Mouse (Mus musculus): ENCODE data around the gene Fnbp4. TPM values are rescaled to one million over a fixed set of nuclear protein-coding genes. Genes with fewer than 3 reads are reported as not detected.

The Fnbp4 gene
- total RNA-seq, 1 experiment = 91.4 TPM

GRCm38 (mm10) chr2:90746538-90746865 lies 1.3 kb downstream of the Fnbp4 start:
- Histone ChIP-seq H3K4me1 (ENCODE audit: control insufficient read depth in 2 of 2, insufficient read depth in 2 of 2, low read length in 2 of 2, poor library complexity in 1 of 2) (peaks cover 4 to 6% of the 10 kb centered on the region in 2 experiments; a peak in 3 of 4 replicates), H3K9ac (ENCODE audit: insufficient read depth, low read depth, low read length, poor library complexity, severe bottlenecking) (peak overlapping the region; percentile 76), H3K4me3 (ENCODE audit: insufficient read depth in 1 of 2, low read depth in 1 of 2, low read length in 2 of 2, poor library complexity in 1 of 2, severe bottlenecking in 1 of 2) (peak overlapping the region; percentile 83 to 84), H3K36me3 (ENCODE audit: control insufficient read depth, insufficient read depth, low read length, poor library complexity, severe bottlenecking) (peaks cover 18% of the 10 kb centered on the region), H3K9me3 (ENCODE audit: control insufficient read depth, insufficient read depth, low read depth, low read length) (no peaks in the 10 kb centered on the region), H3K27ac (ENCODE audit: insufficient read depth, low read depth, low read length, poor library complexity, severe bottlenecking) (no peak overlapping the region)
- TF ChIP-seq MAFK (IDR thresholded peaks at IDR 0.05; ENCODE audit: insufficient read depth, low read depth, low read length) = no peak
- no peak for TF ChIP-seq ZC3H11A (IDR thresholded peaks at IDR 0.05; ENCODE audit: borderline replicate concordance, low read depth, low read length)
- no peak for DNase-seq (ENCODE audit: low read depth, low spot score)
- in situ Hi-C loops (cut with MboI; ENCODE audit: low sequenced_read_pairs in 2 of 2, unreplicated experiment in 2 of 2) = no loop called here

DNA sequence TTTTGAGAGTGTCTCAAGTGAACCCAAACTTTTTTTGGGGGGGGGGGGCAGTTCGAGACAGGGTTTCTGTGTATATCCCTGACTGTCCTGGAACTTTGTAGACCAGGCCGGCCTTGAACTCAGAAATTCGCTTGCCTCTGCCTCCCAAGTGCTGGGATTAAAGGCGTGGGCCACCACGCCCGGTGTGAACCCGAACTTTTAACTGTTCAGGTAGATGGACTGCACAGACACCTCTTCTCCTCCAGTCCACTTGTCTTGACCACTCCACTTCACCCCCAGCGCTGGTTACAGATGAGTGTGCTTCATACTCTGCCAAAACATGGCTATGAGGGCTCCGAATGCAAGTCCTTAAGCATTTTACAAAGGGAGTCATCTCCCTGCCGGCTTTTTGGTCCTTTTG lies 2.0 kb downstream of the Fnbp4 start:
- H3K4me1 ChIP-seq (ENCODE audit: control insufficient read depth in 2 of 2, insufficient read depth in 2 of 2, low read length in 2 of 2, poor library complexity in 1 of 2) = peaks cover 4 to 6% of the 10 kb centered on the region in 2 experiments; a peak in 3 of 4 replicates
- TF ChIP-seq MAFK (IDR thresholded peaks at IDR 0.05; ENCODE audit: insufficient read depth, low read depth, low read length) (no peak), HCFC1 (IDR thresholded peaks at IDR 0.05; ENCODE audit: borderline replicate concordance, insufficient read depth, low read length) (no peak), ZC3H11A (IDR thresholded peaks at IDR 0.05; ENCODE audit: borderline replicate concordance, low read depth, low read length) (no peak), CHD2 (IDR thresholded peaks at IDR 0.05; ENCODE audit: low read depth, low read length) (no peak), ZNF384 (IDR thresholded peaks at IDR 0.05; ENCODE audit: low read depth, low read length) (no peak)
- peak overlapping the region; percentile 83 to 84 for H3K4me3 ChIP-seq (ENCODE audit: insufficient read depth in 1 of 2, low read depth in 1 of 2, low read length in 2 of 2, poor library complexity in 1 of 2, severe bottlenecking in 1 of 2)
- no peak for DNase-seq (ENCODE audit: low read depth, low spot score)
- no peaks in the 10 kb centered on the region for H3K9me3 ChIP-seq (ENCODE audit: control insufficient read depth, insufficient read depth, low read depth, low read length)
- peak overlapping the region; percentile 49; the same call in 1 of the 2 replicates for H3K9ac ChIP-seq (ENCODE audit: insufficient read depth, low read depth, low read length, poor library complexity, severe bottlenecking)
- H3K36me3 ChIP-seq (ENCODE audit: control insufficient read depth, insufficient read depth, low read length, poor library complexity, severe bottlenecking) = peaks cover 18% of the 10 kb centered on the region
- in situ Hi-C loops (cut with MboI; ENCODE audit: low sequenced_read_pairs in 2 of 2, unreplicated experiment in 2 of 2) = no loop called here
- H3K27ac ChIP-seq (ENCODE audit: insufficient read depth, low read depth, low read length, poor library complexity, severe bottlenecking) = no peak overlapping the region

GRCm38 (mm10) chr2:90749676-90750459 lies 4.7 kb downstream of the Fnbp4 start:
- DNase-seq (ENCODE audit: low read depth, low spot score) = no peak
- no peak overlapping the region for H3K4me3 ChIP-seq (ENCODE audit: insufficient read depth in 1 of 2, low read depth in 1 of 2, low read length in 2 of 2, poor library complexity in 1 of 2, severe bottlenecking in 1 of 2)
- in situ Hi-C loops (cut with MboI; ENCODE audit: low sequenced_read_pairs in 2 of 2, unreplicated experiment in 2 of 2) = no loop called here
- H3K9me3 ChIP-seq (ENCODE audit: control insufficient read depth, insufficient read depth, low read depth, low read length) = no peaks in the 10 kb centered on the region
- H3K27ac ChIP-seq (ENCODE audit: insufficient read depth, low read depth, low read length, poor library complexity, severe bottlenecking) = no peak overlapping the region
- peaks cover 3 to 6% of the 10 kb centered on the region in 2 experiments; a peak in 3 of 4 replicates for H3K4me1 ChIP-seq (ENCODE audit: control insufficient read depth in 2 of 2, insufficient read depth in 2 of 2, low read length in 2 of 2, poor library complexity in 1 of 2)
- TF ChIP-seq ZC3H11A (IDR thresholded peaks at IDR 0.05; ENCODE audit: borderline replicate concordance, low read depth, low read length) = no peak
- no peak for TF ChIP-seq MAFK (IDR thresholded peaks at IDR 0.05; ENCODE audit: insufficient read depth, low read depth, low read length)
- TF ChIP-seq HCFC1 (IDR thresholded peaks at IDR 0.05; ENCODE audit: borderline replicate concordance, insufficient read depth, low read length) = no peak
- TF ChIP-seq ZNF384 (IDR thresholded peaks at IDR 0.05; ENCODE audit: low read depth, low read length) = no peak
- no peak for TF ChIP-seq CHD2 (IDR thresholded peaks at IDR 0.05; ENCODE audit: low read depth, low read length)
- no peak overlapping the region for H3K9ac ChIP-seq (ENCODE audit: insufficient read depth, low read depth, low read length, poor library complexity, severe bottlenecking)
- H3K36me3 ChIP-seq (ENCODE audit: control insufficient read depth, insufficient read depth, low read length, poor library complexity, severe bottlenecking) = peaks cover 31% of the 10 kb centered on the region

- in situ Hi-C loops (cut with MboI; ENCODE audit: low sequenced_read_pairs in 2 of 2, unreplicated experiment in 2 of 2) = no loop called here
- Histone ChIP-seq H3K9ac (ENCODE audit: insufficient read depth, low read depth, low read length, poor library complexity, severe bottlenecking) (no peak overlapping the region), H3K27ac (ENCODE audit: insufficient read depth, low read depth, low read length, poor library complexity, severe bottlenecking) (no peak overlapping the region), H3K9me3 (ENCODE audit: control insufficient read depth, insufficient read depth, low read depth, low read length) (no peaks in the 10 kb centered on the region), H3K36me3 (ENCODE audit: control insufficient read depth, insufficient read depth, low read length, poor library complexity, severe bottlenecking) (peaks cover 45% of the 10 kb centered on the region), H3K4me3 (ENCODE audit: insufficient read depth in 1 of 2, low read depth in 1 of 2, low read length in 2 of 2, poor library complexity in 1 of 2, severe bottlenecking in 1 of 2) (no peak overlapping the region), H3K4me1 (ENCODE audit: control insufficient read depth in 2 of 2, insufficient read depth in 2 of 2, low read length in 2 of 2, poor library complexity in 1 of 2) (0 out of 4 replicates have a peak, but pooled peaks cover 0 to 3% of the 10 kb centered on the region in 2 experiments)
- no peak for DNase-seq (ENCODE audit: low read depth, low spot score)
- TF ChIP-seq ZC3H11A (IDR thresholded peaks at IDR 0.05; ENCODE audit: borderline replicate concordance, low read depth, low read length) (no peak), CHD2 (IDR thresholded peaks at IDR 0.05; ENCODE audit: low read depth, low read length) (no peak), MAFK (IDR thresholded peaks at IDR 0.05; ENCODE audit: insufficient read depth, low read depth, low read length) (peak; percentile 61; the same call in 1 of the 2 replicates)
These were observed 8.4 kb downstream of the Fnbp4 start for GRCm38 (mm10) chr2:90753565-90753964.

All from ES-E14 (cell line).